Mouse (Mus musculus): ENCODE results near the gene Macrod2. TPM values are rescaled to one million over a fixed set of nuclear protein-coding genes. Genes with fewer than 3 reads are reported as not detected.

The Macrod2 gene
- polyA plus RNA-seq, 1 experiment, result 20.2 TPM

DNA sequence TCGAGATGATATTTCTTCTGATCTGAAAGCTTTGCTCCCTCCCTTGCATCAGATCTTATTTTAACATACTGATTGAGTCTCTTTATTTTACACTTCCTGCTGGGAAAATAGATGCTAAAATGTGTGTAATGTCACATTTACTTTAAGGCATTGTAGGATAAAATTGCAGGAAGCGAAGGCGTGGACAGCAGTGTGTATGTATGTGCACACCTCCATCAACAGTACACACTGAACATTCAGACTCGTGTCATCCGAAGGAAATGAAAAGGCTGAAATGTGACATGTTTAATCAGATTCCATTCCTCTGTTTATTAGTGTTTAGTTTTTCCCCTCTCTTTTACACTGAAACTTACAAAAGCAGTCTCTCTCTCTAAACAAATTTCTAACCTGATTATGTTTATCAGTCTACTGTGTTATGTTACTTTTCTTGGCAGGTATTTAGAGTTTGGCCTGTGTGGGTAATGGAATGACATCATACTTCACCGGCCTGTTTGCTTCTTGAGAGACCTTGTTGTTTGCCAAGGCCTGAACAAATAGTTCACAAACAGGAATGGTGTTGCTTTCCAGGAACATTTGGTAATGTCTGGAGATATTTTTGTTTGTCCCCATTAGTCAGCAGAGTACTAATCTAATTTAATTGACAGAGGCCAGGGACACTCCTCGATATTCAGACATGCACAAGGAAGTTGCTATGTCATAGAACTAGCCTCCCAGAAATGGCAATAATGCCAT, 1588.7 kb downstream of the Macrod2 start:
- DNase-seq, result peak in 1 of 2 experiments; percentile 50
- no peaks in the 10 kb centered on the region for H3K27me3 ChIP-seq (ENCODE audit: control insufficient read depth, insufficient read depth, low read length)
- no peak overlapping the region for H3K4me3 ChIP-seq (replicated peaks; ENCODE audit: insufficient read depth, low read depth, low read length)
- H3K4me1 ChIP-seq (ENCODE audit: control insufficient read depth, insufficient read depth, low read length), result peaks cover 3% of the 10 kb centered on the region; the same call in 1 of the 2 replicates
- H3K27ac ChIP-seq (ENCODE audit: insufficient read depth, low read length), result no peak overlapping the region
- 57% methylated on average over 7 of the region's 7 CpGs for WGBS
- TF ChIP-seq CTCF (IDR thresholded peaks at IDR 0.05; ENCODE audit: borderline replicate concordance, insufficient read depth, low read depth, low read length), result no peak
- no peak for TF ChIP-seq POLR2A (IDR thresholded peaks at IDR 0.05; ENCODE audit: borderline replicate concordance, insufficient read depth, low read length)

DNA sequence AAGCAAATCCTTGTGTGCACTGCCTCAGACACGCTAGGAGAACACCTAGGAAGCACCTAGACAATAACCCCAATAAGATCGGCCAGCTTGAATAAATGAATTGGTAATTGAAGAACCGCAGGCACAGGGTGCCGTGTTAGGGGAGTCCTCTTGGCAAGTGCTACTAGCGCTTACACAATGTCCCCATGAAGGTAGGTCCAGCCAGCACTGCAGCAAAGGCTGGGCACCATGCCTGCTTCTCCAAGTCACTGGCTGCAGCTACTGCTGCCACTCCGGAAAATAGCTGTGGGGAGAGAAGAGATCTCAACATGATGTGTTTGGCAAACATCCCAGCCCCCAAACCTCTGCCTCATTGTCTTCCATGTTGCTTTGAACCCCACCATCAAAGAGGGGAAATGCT, 1603.8 kb downstream of the Macrod2 start:
- 10% methylated on average over 6 of the region's 6 CpGs for WGBS
- DNase-seq, result peak; percentile 76 to 85
- Histone ChIP-seq H3K4me1 (ENCODE audit: control insufficient read depth, insufficient read depth, low read length) (peaks cover 3% of the 10 kb centered on the region; the same call in 1 of the 2 replicates), H3K27me3 (ENCODE audit: control insufficient read depth, insufficient read depth, low read length) (no peaks in the 10 kb centered on the region), H3K27ac (ENCODE audit: insufficient read depth, low read length) (no peak overlapping the region), H3K4me3 (replicated peaks; ENCODE audit: insufficient read depth, low read depth, low read length) (no peak overlapping the region)
- TF ChIP-seq POLR2A (IDR thresholded peaks at IDR 0.05; ENCODE audit: borderline replicate concordance, insufficient read depth, low read length), result no peak
- no peak for TF ChIP-seq CTCF (IDR thresholded peaks at IDR 0.05; ENCODE audit: borderline replicate concordance, insufficient read depth, low read depth, low read length)

DNA sequence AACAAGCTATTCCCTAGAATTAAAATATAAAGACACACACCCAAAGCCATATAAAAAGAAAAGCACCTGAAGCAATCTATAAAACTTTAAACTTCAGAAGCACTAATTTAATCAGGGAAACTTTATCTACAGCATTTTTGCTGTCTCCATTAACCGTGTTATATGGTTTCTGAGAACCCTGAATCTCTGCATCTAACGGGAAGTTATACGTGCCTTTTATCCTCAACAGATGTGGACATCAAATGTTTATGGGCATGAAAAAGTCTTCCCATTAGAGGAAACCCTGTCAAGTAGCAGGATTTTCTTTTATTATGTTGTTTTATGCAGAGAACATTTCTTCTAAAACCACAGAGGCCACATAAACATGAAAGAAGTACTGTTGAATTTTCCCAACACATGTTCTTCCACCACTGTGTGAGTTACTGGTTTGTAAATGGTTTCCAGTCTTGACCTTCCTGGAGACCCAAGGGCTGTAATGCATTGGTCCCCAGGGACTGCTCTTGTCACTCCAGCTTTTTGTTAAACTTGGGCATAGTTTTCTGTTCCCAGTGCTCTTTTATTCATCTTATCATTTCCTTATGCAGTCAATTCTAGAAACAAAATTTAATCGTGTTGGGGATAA, 1629.5 kb downstream of the Macrod2 start:
- no peaks in the 10 kb centered on the region for H3K4me1 ChIP-seq (ENCODE audit: control insufficient read depth, insufficient read depth, low read length)
- no peak overlapping the region for H3K4me3 ChIP-seq (replicated peaks; ENCODE audit: insufficient read depth, low read depth, low read length)
- 96% methylated on average over 4 of the region's 4 CpGs for whole genome bisulfite sequencing
- H3K27me3 ChIP-seq (ENCODE audit: control insufficient read depth, insufficient read depth, low read length), result no peaks in the 10 kb centered on the region
- H3K27ac ChIP-seq (ENCODE audit: insufficient read depth, low read length), result no peak overlapping the region
- TF ChIP-seq POLR2A (IDR thresholded peaks at IDR 0.05; ENCODE audit: borderline replicate concordance, insufficient read depth, low read length) (no peak), CTCF (IDR thresholded peaks at IDR 0.05; ENCODE audit: borderline replicate concordance, insufficient read depth, low read depth, low read length) (no peak)
- no peak for DNase-seq

DNA sequence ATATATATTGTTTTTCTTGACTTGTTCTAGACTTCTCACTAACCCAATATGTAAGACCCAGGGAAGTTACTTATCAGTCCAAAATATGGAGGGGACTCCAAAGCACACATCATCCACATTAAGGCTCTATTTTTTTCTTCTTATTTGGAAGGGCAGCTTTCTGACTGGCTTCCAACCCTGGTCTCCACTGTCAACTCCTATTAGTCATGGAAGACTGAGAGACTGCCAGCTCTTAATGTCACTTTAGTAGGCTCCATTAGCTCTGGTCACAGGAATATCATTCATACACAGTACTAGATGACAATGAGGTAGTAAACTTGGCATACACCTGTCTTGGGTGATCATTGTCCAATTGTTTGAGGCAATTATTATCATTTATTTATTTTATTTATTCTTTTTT, 1631.6 kb downstream of the Macrod2 start:
- Histone ChIP-seq H3K4me1 (ENCODE audit: control insufficient read depth, insufficient read depth, low read length) (peaks cover 3% of the 10 kb centered on the region; the same call in 1 of the 2 replicates), H3K27ac (ENCODE audit: insufficient read depth, low read length) (no peak overlapping the region), H3K27me3 (ENCODE audit: control insufficient read depth, insufficient read depth, low read length) (no peaks in the 10 kb centered on the region), H3K4me3 (replicated peaks; ENCODE audit: insufficient read depth, low read depth, low read length) (no peak overlapping the region)
- peak in 1 of 2 experiments; percentile 44 for DNase-seq
- TF ChIP-seq POLR2A (IDR thresholded peaks at IDR 0.05; ENCODE audit: borderline replicate concordance, insufficient read depth, low read length) (no peak), CTCF (IDR thresholded peaks at IDR 0.05; ENCODE audit: borderline replicate concordance, insufficient read depth, low read depth, low read length) (no peak)

DNA sequence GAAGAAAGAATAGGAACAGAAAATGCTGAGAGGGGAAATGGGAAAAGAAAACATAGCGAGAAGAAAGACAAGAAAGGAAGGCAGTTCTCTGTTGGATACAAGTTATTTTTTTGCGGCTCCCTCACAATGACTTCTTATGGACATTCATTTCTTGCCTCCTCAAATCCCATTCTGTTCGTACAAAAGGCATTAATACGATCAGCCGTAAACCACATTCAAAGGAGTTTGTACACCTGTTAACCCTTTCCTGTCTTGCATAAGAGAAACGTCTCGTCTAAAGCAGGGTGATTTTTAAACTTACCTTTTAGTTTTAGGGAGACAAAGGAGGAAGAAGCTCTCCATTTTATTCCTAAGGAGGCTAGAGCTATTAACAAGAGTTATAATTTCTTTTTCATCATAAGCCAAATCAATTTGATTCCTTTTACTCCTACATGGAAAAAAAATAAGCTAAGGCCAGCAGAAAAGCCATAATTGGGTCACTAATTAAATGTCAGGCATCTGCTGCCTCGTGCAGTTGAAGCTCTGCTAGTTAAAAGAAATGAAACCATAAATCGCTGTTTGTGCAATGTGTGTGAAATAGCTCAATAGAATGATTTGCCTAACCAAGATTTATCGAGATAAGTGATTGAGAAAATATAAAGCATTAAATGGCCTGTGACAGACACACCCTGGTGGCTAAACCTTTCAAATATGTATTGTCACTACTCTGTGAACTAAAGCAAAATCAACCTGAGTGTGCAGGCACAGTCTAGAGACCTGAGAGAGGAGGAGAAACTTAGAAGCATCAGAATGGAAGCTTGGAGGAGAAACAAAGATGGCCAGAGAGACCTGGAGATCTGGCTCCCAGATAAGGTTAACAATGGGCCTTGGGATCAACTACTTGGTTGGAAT, 1635.9 kb downstream of the Macrod2 start:
- DNase-seq, result peak in 1 of 2 experiments; percentile 29
- Histone ChIP-seq H3K4me3 (replicated peaks; ENCODE audit: insufficient read depth, low read depth, low read length) (no peak overlapping the region), H3K27me3 (ENCODE audit: control insufficient read depth, insufficient read depth, low read length) (no peaks in the 10 kb centered on the region), H3K27ac (ENCODE audit: insufficient read depth, low read length) (no peak overlapping the region), H3K4me1 (ENCODE audit: control insufficient read depth, insufficient read depth, low read length) (peaks cover 3% of the 10 kb centered on the region; the same call in 1 of the 2 replicates)
- TF ChIP-seq CTCF (IDR thresholded peaks at IDR 0.05; ENCODE audit: borderline replicate concordance, insufficient read depth, low read depth, low read length) (no peak), POLR2A (IDR thresholded peaks at IDR 0.05; ENCODE audit: borderline replicate concordance, insufficient read depth, low read length) (no peak)
- 60% methylated on average over 10 of the region's 10 CpGs for WGBS

DNA sequence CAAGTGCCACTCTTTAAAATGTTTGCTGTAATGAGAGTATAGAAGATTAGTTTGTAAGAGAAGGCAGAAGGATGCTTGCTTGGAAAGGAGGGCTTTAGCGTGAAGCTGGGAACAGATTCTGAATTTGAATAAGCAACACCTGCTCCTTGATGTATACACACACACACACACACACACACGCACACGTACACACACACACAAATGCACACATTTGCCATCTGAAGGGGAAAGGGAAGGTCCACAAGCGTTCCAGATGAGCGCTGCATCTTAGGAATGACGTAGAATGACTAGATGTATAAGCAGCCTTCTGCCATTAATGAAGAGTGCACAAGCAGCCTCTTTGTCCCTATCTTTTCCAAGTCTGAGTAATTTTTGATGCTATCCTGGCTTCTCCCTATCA, 1660.5 kb downstream of the Macrod2 start:
- TF ChIP-seq CTCF (IDR thresholded peaks at IDR 0.05; ENCODE audit: borderline replicate concordance, insufficient read depth, low read depth, low read length), result no peak
- no peak overlapping the region for H3K27ac ChIP-seq (ENCODE audit: insufficient read depth, low read length)
- 99% methylated on average over 6 of the region's 6 CpGs for WGBS
- no peaks in the 10 kb centered on the region for H3K27me3 ChIP-seq (ENCODE audit: control insufficient read depth, insufficient read depth, low read length)
- H3K4me3 ChIP-seq (replicated peaks; ENCODE audit: insufficient read depth, low read depth, low read length), result no peak overlapping the region
- no peak for DNase-seq
- H3K4me1 ChIP-seq (ENCODE audit: control insufficient read depth, insufficient read depth, low read length), result peaks cover 12% of the 10 kb centered on the region

DNA sequence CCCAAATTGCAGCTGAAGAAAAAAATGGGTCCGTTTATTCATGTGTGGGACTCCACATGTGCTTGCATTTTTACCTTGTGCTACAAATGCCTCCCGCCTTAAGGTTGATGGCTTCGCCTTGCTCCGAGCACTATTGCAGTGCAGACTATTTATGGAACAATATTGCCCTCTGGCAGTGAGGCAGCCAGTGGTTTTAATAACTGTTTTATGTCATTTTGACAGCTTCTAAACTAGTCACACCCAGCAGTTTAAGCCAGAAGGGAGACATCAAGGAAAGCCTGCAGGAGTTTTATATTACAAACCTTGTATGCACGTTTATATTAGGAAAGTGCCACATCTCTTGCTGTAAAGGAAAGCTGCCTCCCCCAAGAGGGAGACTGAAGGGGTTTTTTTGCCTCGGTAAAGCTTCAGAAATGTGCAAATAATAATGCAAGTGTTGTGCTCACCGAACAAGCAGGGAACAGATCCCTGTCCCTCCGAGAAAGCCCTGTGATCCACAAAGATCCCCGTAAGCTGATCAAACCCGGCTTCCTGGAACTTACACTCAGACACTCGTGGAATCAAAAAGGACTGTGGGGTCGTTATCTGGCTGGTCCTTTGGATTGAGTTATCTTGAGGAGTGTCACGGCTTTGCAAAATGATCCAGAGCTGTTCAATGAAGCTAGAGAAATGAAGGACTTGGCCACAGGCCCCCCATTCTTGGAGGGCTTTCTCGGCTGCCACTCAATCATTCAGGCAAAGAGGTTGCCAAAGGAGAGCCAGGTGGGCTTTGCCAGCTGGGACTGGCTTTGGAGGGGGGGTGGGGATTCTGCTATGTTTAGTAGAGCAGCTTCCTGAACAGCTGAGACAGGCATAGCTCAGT, 1663.0 kb downstream of the Macrod2 start:
- WGBS, result 31% methylated on average over 14 of the region's 14 CpGs
- DNase-seq, result peak; percentile 39 to 56
- Histone ChIP-seq H3K4me1 (ENCODE audit: control insufficient read depth, insufficient read depth, low read length) (peaks cover 12% of the 10 kb centered on the region), H3K4me3 (replicated peaks; ENCODE audit: insufficient read depth, low read depth, low read length) (no peak overlapping the region), H3K27me3 (ENCODE audit: control insufficient read depth, insufficient read depth, low read length) (no peaks in the 10 kb centered on the region), H3K27ac (ENCODE audit: insufficient read depth, low read length) (peak overlapping the region; percentile 36; the same call in 1 of the 2 replicates)
- TF ChIP-seq POLR2A (IDR thresholded peaks at IDR 0.05; ENCODE audit: borderline replicate concordance, insufficient read depth, low read length) (no peak), CTCF (IDR thresholded peaks at IDR 0.05; ENCODE audit: borderline replicate concordance, insufficient read depth, low read depth, low read length) (no peak)

All from cerebellum, adult 2 months (tissue).